ENCODE assay signal across 12 mouse cellular contexts in genomic region chr6:38374271-38374670, GRCm38 (mm10).
"Had no signal": no experiment of that assay in that cellular context is flagged by ENCODE, and none has a peak within 500 bp of the region (broad histone marks: within the 10 kb centered on the region; RNA-seq: fewer than 3 reads in every experiment).

No protein-coding gene starts in this region.

- H3K4me1 ChIP-seq: limb, embryonic 10.5 days; liver, embryonic 15.5 days; midbrain, embryonic 12.5 days had no signal

- H3K9me3 ChIP-seq: limb, embryonic 10.5 days; liver, embryonic 15.5 days had no signal

- H3K9ac ChIP-seq: liver, embryonic 15.5 days; midbrain, embryonic 12.5 days had no signal

- DNase-seq: kidney, adult 18-20 months; kidney, postnatal 10 days; lung, adult 2 months; lung, postnatal 10 days; right cerebral cortex, adult 18-20 months; thymus, postnatal 4 days had no signal

- H3K36me3 ChIP-seq: limb, embryonic 10.5 days; liver, embryonic 15.5 days; midbrain, embryonic 12.5 days had no signal

- H3K4me2 ChIP-seq: liver, embryonic 11.5 days; liver, embryonic 15.5 days; midbrain, embryonic 12.5 days had no signal

- H3K4me3 ChIP-seq: limb, embryonic 10.5 days; liver, embryonic 15.5 days; midbrain, embryonic 12.5 days had no signal

- ATAC-seq: midbrain, embryonic 16.5 days had no signal

- H3K27ac ChIP-seq: limb, embryonic 10.5 days; liver, embryonic 15.5 days; macrophage; midbrain, embryonic 12.5 days had no signal
